Mouse (Mus musculus) MEL (cell line): ENCODE measurements around the gene Nt5dc2. TPM values are rescaled to one million over a fixed set of nuclear protein-coding genes. Genes with fewer than 3 reads are reported as not detected.

Experiments
- DNase-seq: peaks from one replicate; pipeline ENCODE4 v3.0.0; 2011; ENCODE audit warnings: low read depth, low spot score
- H3K27ac ChIP-seq: 2 replicates; pipeline ENCODE4 v1.5.1; 2012; ENCODE audit warnings: low read depth, mild to moderate bottlenecking, control low read depth, low read length, moderate library complexity; ENCODE audit not compliant: control insufficient read depth
- H3K27me3 ChIP-seq, 2 experiments: fragments of 150-350 bp in 1 of 2; sonication (generic) in 1 of 2; 2 replicates each; pipeline ENCODE4 v1.6.1; 2012; ENCODE audit warnings: low read length in 2 of 2, mild to moderate bottlenecking in 2 of 2, improper control_type of control experiment in 1 of 2, moderate library complexity in 1 of 2; ENCODE audit not compliant: insufficient read depth in 2 of 2, control insufficient read depth in 1 of 2
- H3K36me3 ChIP-seq, 2 experiments: 2 replicates each; pipeline ENCODE4 v1.6.1; 2012 to 2014; ENCODE audit warnings: low read length in 2 of 2, improper control_type of control experiment in 1 of 2, inconsistent platforms in 1 of 2, mild to moderate bottlenecking in 1 of 2; ENCODE audit not compliant: insufficient read depth in 2 of 2, control insufficient read depth in 1 of 2
- H3K4me1 ChIP-seq, 2 experiments: fragments of 150-350 bp in 1 of 2; sonication (generic) in 1 of 2; 2 replicates each; pipeline ENCODE4 v1.6.1; 2012; ENCODE audit warnings: low read length in 2 of 2, improper control_type of control experiment in 1 of 2, mild to moderate bottlenecking in 1 of 2; ENCODE audit not compliant: insufficient read depth in 2 of 2, control insufficient read depth in 1 of 2
- H3K4me3 ChIP-seq, 2 experiments: fragments of 150-350 bp in 1 of 2; sonication (generic) in 1 of 2; 2 replicates each; pipeline ENCODE4 v1.5.1; 2012; ENCODE audit warnings: low read depth in 2 of 2, low read length in 2 of 2, mild to moderate bottlenecking in 2 of 2, moderate library complexity in 2 of 2, control low read depth in 1 of 2, improper control_type of control experiment in 1 of 2; ENCODE audit not compliant: control insufficient read depth in 1 of 2, insufficient read depth in 1 of 2
- H3K79me2 ChIP-seq: 2 replicates; pipeline ENCODE4 v1.6.1; 2012; ENCODE audit warnings: mild to moderate bottlenecking, low read length, moderate library complexity; ENCODE audit not compliant: control insufficient read depth, poor library complexity, insufficient read depth
- H3K9ac ChIP-seq: 2 replicates; pipeline ENCODE4 v1.6.1; 2012; ENCODE audit warnings: low read depth, mild to moderate bottlenecking, control low read depth, low read length, moderate library complexity; ENCODE audit not compliant: control insufficient read depth, poor library complexity, severe bottlenecking
- H3K9me3 ChIP-seq: fragments of 150-350 bp; sonication (generic); replicated peaks from 2 replicates; pipeline ENCODE4 v1.6.1; 2012; ENCODE audit warnings: mild to moderate bottlenecking, low read length, improper control_type of control experiment, moderate library complexity; ENCODE audit not compliant: insufficient read depth
- CHD2 ChIP-seq: IDR thresholded peaks from 2 replicates; pipeline ENCODE4 v1.6.1; 2011; ENCODE audit warnings: low read length, improper control_type of control experiment
- EP300 ChIP-seq, 2 experiments: IDR thresholded peaks; 2 replicates each; pipeline ENCODE4 v1.6.1; 2011; ENCODE audit warnings: improper control_type of control experiment in 2 of 2, low read length in 2 of 2, low read depth in 1 of 2, mild to moderate bottlenecking in 1 of 2
- ETS1 ChIP-seq: IDR thresholded peaks from 2 replicates; pipeline ENCODE4 v1.6.1; 2012; ENCODE audit warnings: low read depth, mild to moderate bottlenecking, inconsistent platforms, low read length, improper control_type of control experiment, moderate library complexity
- GABPA ChIP-seq: IDR thresholded peaks from 2 replicates; pipeline ENCODE4 v1.6.1; 2012; ENCODE audit warnings: low read depth, mild to moderate bottlenecking, inconsistent platforms, low read length, improper control_type of control experiment, moderate library complexity
- HCFC1 ChIP-seq: IDR thresholded peaks from 2 replicates; pipeline ENCODE4 v1.6.1; 2012; ENCODE audit warnings: low read depth, mild to moderate bottlenecking, inconsistent platforms, low read length, improper control_type of control experiment, moderate library complexity
- JUND ChIP-seq: IDR thresholded peaks from 2 replicates; pipeline ENCODE4 v1.6.1; 2011; ENCODE audit warnings: low read depth, mild to moderate bottlenecking, improper control_type of control experiment, low read length
- KAT2A ChIP-seq: conservative IDR thresholded peaks from 2 replicates; pipeline ENCODE4 v1.6.1; 2012; ENCODE audit warnings: low read depth, low read length, improper control_type of control experiment, inconsistent platforms
- MEF2A ChIP-seq: IDR thresholded peaks from 2 replicates; pipeline ENCODE4 v1.6.1; 2014; ENCODE audit warnings: low read depth, mild to moderate bottlenecking, inconsistent platforms, low read length, improper control_type of control experiment; ENCODE audit not compliant: poor library complexity, insufficient replicate concordance, severe bottlenecking; ENCODE audit errors: extremely low read depth
- MXI1 ChIP-seq: IDR thresholded peaks from 2 replicates; pipeline ENCODE4 v1.6.1; 2011; ENCODE audit warnings: mild to moderate bottlenecking, low read depth, low read length, improper control_type of control experiment
- NELFE ChIP-seq: IDR thresholded peaks from 2 replicates; pipeline ENCODE4 v1.6.1; 2011; ENCODE audit warnings: low read depth, low read length, improper control_type of control experiment
- NRF1 ChIP-seq: IDR thresholded peaks from 2 replicates; pipeline ENCODE4 v1.6.1; 2014; ENCODE audit warnings: low read depth, mild to moderate bottlenecking, inconsistent platforms, low read length, improper control_type of control experiment, moderate library complexity; ENCODE audit not compliant: poor library complexity, insufficient read depth, severe bottlenecking
- POLR2AphosphoS5 ChIP-seq: IDR thresholded peaks from 2 replicates; pipeline ENCODE4 v1.6.1; 2012; ENCODE audit warnings: low read depth, borderline replicate concordance, mild to moderate bottlenecking, inconsistent platforms, low read length, moderate library complexity, mixed read lengths
- SIN3A ChIP-seq: IDR thresholded peaks from 2 replicates; pipeline ENCODE4 v1.6.1; 2012; ENCODE audit warnings: low read length, improper control_type of control experiment, inconsistent platforms
- SMC3 ChIP-seq: IDR thresholded peaks from 2 replicates; pipeline ENCODE4 v1.6.1; 2011; ENCODE audit warnings: low read depth, low read length, improper control_type of control experiment
- TCF12 ChIP-seq: IDR thresholded peaks from 2 replicates; pipeline ENCODE4 v1.6.1; 2014; ENCODE audit warnings: low read depth, mild to moderate bottlenecking, inconsistent platforms, low read length, improper control_type of control experiment, moderate library complexity
- UBTF ChIP-seq: IDR thresholded peaks from 2 replicates; pipeline ENCODE4 v1.6.1; 2012; ENCODE audit warnings: low read depth, mild to moderate bottlenecking, inconsistent platforms, low read length, improper control_type of control experiment, moderate library complexity, borderline replicate concordance; ENCODE audit not compliant: insufficient read depth
- USF2 ChIP-seq, 2 experiments: IDR thresholded peaks; 2 replicates each; pipeline ENCODE4 v1.6.1; 2011 to 2012; ENCODE audit warnings: improper control_type of control experiment in 2 of 2, low read length in 2 of 2, borderline replicate concordance in 1 of 2, inconsistent platforms in 1 of 2, low read depth in 1 of 2, mild to moderate bottlenecking in 1 of 2; ENCODE audit not compliant: insufficient read depth in 1 of 2
- ZMIZ1 ChIP-seq: IDR thresholded peaks from 2 replicates; pipeline ENCODE4 v1.6.1; 2012; ENCODE audit warnings: low read depth, mild to moderate bottlenecking, inconsistent platforms, low read length, improper control_type of control experiment, moderate library complexity
- polyA plus RNA-seq, 2 experiments: library from polyadenylated mRNA; stranded (reverse) in 1 of 2; unstranded in 1 of 2; fragments of >175 nt in 1 of 2; fragments of >200 nt in 1 of 2; gene quantifications; 2 replicates each; pipeline versions ENCODE4 v1.2.1 to v1.2.4; 2012; ENCODE audit warnings: low replicate concordance in 2 of 2, low read depth in 1 of 2; ENCODE audit not compliant: insufficient read length in 2 of 2, insufficient read depth in 1 of 2, missing spikeins in 1 of 2
- total RNA-seq: library from RNA; depleted of rRNA; stranded (reverse); fragments of 300-350 nt; gene quantifications from 2 replicates; pipeline ENCODE4 v1.2.3, GENCODE M21; 2012

Nt5dc2 gene
- total and polyA plus RNA-seq, 3 experiments = 168 to 349 (median 291) TPM

- no peak for TF ChIP-seq POLR2AphosphoS5
- TF ChIP-seq SMC3 = no peak
- no peak for TF ChIP-seq TCF12
- TF ChIP-seq MXI1 = no peak
- TF ChIP-seq USF2 (IDR thresholded peaks at IDR 0.05; ENCODE audit: borderline replicate concordance in 1 of 2, insufficient read depth in 1 of 2, low read depth in 1 of 2, low read length in 2 of 2) = no peak
- TF ChIP-seq GABPA = no peak
- TF ChIP-seq NELFE = no peak
- TF ChIP-seq MEF2A = no peak
- no peak for DNase-seq
- H3K27me3 ChIP-seq = no peaks in the 10 kb centered on the region
- H3K27ac ChIP-seq = no peak overlapping the region
- peaks cover 2 to 8% of the 10 kb centered on the region in 2 experiments; a peak in 3 of 4 replicates for H3K36me3 ChIP-seq
- H3K9ac ChIP-seq = no peak overlapping the region
- H3K79me2 ChIP-seq = no peaks in the 10 kb centered on the region
- no peak overlapping the region for H3K4me3 ChIP-seq
- no peaks in the 10 kb centered on the region for H3K9me3 ChIP-seq
- H3K4me1 ChIP-seq = peaks cover 0 to 17% of the 10 kb centered on the region in 2 experiments; a peak in 2 of 4 replicates
These were observed 40.5 kb downstream of the Nt5dc2 start for GRCm38 (mm10) chr14:31171386-31171785.

GRCm38 (mm10) chr14:31171821-31172220 lies 41.0 kb downstream of the Nt5dc2 start:
- no peaks in the 10 kb centered on the region for H3K27me3 ChIP-seq
- peaks cover 2 to 8% of the 10 kb centered on the region in 2 experiments; a peak in 3 of 4 replicates for H3K36me3 ChIP-seq
- peaks cover 0 to 13% of the 10 kb centered on the region in 2 experiments; a peak in 2 of 4 replicates for H3K4me1 ChIP-seq
- H3K9ac ChIP-seq = no peak overlapping the region
- no peak for TF ChIP-seq HCFC1
- no peak for TF ChIP-seq JUND
- TF ChIP-seq ETS1 = no peak
- no peak for TF ChIP-seq NELFE
- no peak for TF ChIP-seq KAT2A
- no peak for TF ChIP-seq EP300 (IDR thresholded peaks at IDR 0.05; ENCODE audit: low read depth in 1 of 2, low read length in 2 of 2)
- TF ChIP-seq SIN3A = no peak
- no peak for TF ChIP-seq NRF1
- no peak for TF ChIP-seq USF2 (IDR thresholded peaks at IDR 0.05; ENCODE audit: borderline replicate concordance in 1 of 2, insufficient read depth in 1 of 2, low read depth in 1 of 2, low read length in 2 of 2)
- TF ChIP-seq CHD2 = no peak
- TF ChIP-seq UBTF = no peak
- no peak for TF ChIP-seq ZMIZ1
- TF ChIP-seq, all 39 proteins: peak for 0
- Histone ChIP-seq H3K79me2 (no peaks in the 10 kb centered on the region), H3K27ac (no peak overlapping the region), H3K9me3 (no peaks in the 10 kb centered on the region), H3K4me3 (no peak overlapping the region)
- no peak for DNase-seq
